ENCODE assay signal across 8 mouse cellular contexts in the genomic region with DNA sequence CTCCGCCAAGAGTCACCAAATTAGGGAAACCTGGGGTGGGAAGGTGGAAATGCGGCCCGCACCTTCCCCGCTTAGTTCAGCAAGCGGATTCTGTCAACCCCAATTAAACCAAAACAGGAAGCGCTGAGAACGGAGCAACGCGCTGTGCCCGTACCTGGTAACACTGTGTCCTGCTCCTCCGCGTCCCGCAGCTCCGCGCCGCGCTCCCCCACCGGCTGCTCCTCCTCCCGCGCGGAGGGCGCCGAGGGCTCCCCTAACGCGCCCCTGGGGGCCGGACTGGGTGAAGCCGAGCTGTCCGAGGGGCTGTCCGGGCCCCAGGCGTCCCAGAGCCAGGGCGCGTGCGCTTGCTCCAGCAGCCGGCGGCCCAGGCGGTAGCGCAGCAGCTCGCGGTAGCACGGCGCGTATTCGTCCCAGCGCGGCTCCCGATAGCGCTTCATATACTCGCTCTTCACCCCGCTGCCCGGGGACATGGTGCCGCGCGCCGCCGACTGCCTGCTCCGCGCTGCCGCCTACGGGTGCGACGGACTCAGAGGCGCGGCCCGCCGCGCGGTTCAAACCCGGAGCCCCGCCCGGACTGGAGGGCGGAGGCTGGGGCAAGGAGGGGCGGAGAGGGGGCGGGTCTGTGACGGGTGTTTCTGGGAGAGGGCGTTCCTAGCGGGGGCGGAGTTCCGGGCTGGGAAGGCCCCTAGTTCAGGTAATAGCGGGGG. TPM values are rescaled to one million over a fixed set of nuclear protein-coding genes. Genes with fewer than 3 reads are reported as not detected.
DNase-seq lines count a peak whose midpoint lies in the region; ATAC-seq and TF ChIP-seq lines count a peak whose summit lies in the region.

No protein-coding gene starts in this region.

- intact Hi-C loops in heart, postnatal 36 days (cut with DNase I): no loop called here

- peak; percentile 90 for ATAC-seq in G1E (ENCODE audit: extremely low read depth, insufficient number of reproducible peaks, low FRiP score, poor library complexity, severe bottlenecking)
- peak; percentile 96 for ATAC-seq in forebrain, embryonic 16.5 days
- ATAC-seq in lung, embryonic 14.5 days (ENCODE audit: insufficient read depth): peak; percentile 97

- H3K9me3 ChIP-seq in G1E (replicated peaks): no peaks in the 10 kb centered on the region
- H3K9me3 ChIP-seq in forebrain, embryonic 16.5 days (ENCODE audit: control insufficient read depth, low read length): no peaks in the 10 kb centered on the region
- no peaks in the 10 kb centered on the region for H3K9me3 ChIP-seq in lung, embryonic 14.5 days (ENCODE audit: low read depth, low read length)

- under 1% methylated on average over 71 of the region's 79 CpGs for WGBS in forebrain, embryonic 16.5 days
- under 1% methylated on average over 79 of the region's 79 CpGs for WGBS in lung, embryonic 14.5 days
- WGBS in olfactory bulb, adult 2 months: under 1% methylated on average over 79 of the region's 79 CpGs
- WGBS in thymus, adult 2 months: under 1% methylated on average over 79 of the region's 79 CpGs

- H3K4me2 ChIP-seq in forebrain, embryonic 16.5 days (ENCODE audit: low read length): peak overlapping the region; percentile 82
- H3K4me2 ChIP-seq in lung, embryonic 14.5 days: peak overlapping the region; percentile 96

- peak; percentile 94 for DNase-seq in G1E (ENCODE audit: low spot score)
- peak; percentile 96 to 97 for DNase-seq in cerebellum, adult 18-20 months
- DNase-seq in heart, postnatal 36 days: peak; percentile 91
- DNase-seq in layer of hippocampus, adult 2 months (ENCODE audit: low spot score in 2 of 2): peak; percentile 90 to 94
- DNase-seq in lung, embryonic 14.5 days: peak; percentile 94
- peak; percentile 93 for DNase-seq in thymus, adult 2 months

- peaks cover 25% of the 10 kb centered on the region for H3K27me3 ChIP-seq in G1E (ENCODE audit: insufficient read depth, low read length)
- no peaks in the 10 kb centered on the region for H3K27me3 ChIP-seq in forebrain, embryonic 16.5 days (replicated peaks; ENCODE audit: control insufficient read depth, insufficient read depth, low read length)
- peaks cover 13% of the 10 kb centered on the region; the same call in 1 of the 2 replicates for H3K27me3 ChIP-seq in lung, embryonic 14.5 days (ENCODE audit: insufficient read depth, low read length)
- H3K27me3 ChIP-seq in thymus, adult 2 months (ENCODE audit: control insufficient read depth, insufficient read depth, low read length): no peaks in the 10 kb centered on the region

- H3K4me1 ChIP-seq in G1E (ENCODE audit: insufficient read depth, low read depth, low read length): peaks cover 31% of the 10 kb centered on the region
- peaks cover 20% of the 10 kb centered on the region for H3K4me1 ChIP-seq in forebrain, embryonic 16.5 days (replicated peaks; ENCODE audit: control insufficient read depth, insufficient read depth, low read length)
- H3K4me1 ChIP-seq in lung, embryonic 14.5 days (ENCODE audit: insufficient read depth): no peaks in the 10 kb centered on the region
- H3K4me1 ChIP-seq in olfactory bulb, adult 2 months (ENCODE audit: control insufficient read depth, insufficient read depth, low read length): peaks cover 15% of the 10 kb centered on the region
- H3K4me1 ChIP-seq in thymus, adult 2 months (replicated peaks; ENCODE audit: control insufficient read depth, insufficient read depth, low read length): peaks cover 8% of the 10 kb centered on the region

- TF ChIP-seq POLR2A in olfactory bulb, adult 2 months (IDR thresholded peaks at IDR 0.05; ENCODE audit: insufficient read depth, low read depth, low read length): 0 out of 2 replicates have a peak, but pooled peaks have one; percentile 45
- TF ChIP-seq POLR2A in thymus, adult 2 months (IDR thresholded peaks at IDR 0.05; ENCODE audit: control insufficient read depth, extremely low read depth, insufficient read depth, low read length, poor library complexity): 0 out of 2 replicates have a peak, but pooled peaks have one; percentile 52

- no peak for TF ChIP-seq CTCF in G1E (IDR thresholded peaks at IDR 0.05; ENCODE audit: low read depth, low read length)
- peak; percentile 55 for TF ChIP-seq CTCF in layer of hippocampus, adult 2 months (conservative IDR thresholded peaks at IDR 0.05)
- peak; percentile 1; the same call in 1 of the 2 replicates for TF ChIP-seq CTCF in lung, embryonic 14.5 days (IDR thresholded peaks at IDR 0.05; ENCODE audit: low read depth)
- no peak for TF ChIP-seq CTCF in olfactory bulb, adult 2 months (IDR thresholded peaks at IDR 0.05; ENCODE audit: insufficient read depth, low read depth, low read length)
- TF ChIP-seq CTCF in thymus, adult 2 months (IDR thresholded peaks at IDR 0.05; ENCODE audit: borderline replicate concordance, control insufficient read depth, extremely low read depth, insufficient read depth, low read length, poor library complexity): peak; percentile 65; the same call in 1 of the 2 replicates

- peak overlapping the region; percentile 93 for H3K4me3 ChIP-seq in G1E (ENCODE audit: low read depth, low read length)
- H3K4me3 ChIP-seq in forebrain, embryonic 16.5 days (replicated peaks; ENCODE audit: low read length): peak overlapping the region; percentile 87
- peak overlapping the region; percentile 97 for H3K4me3 ChIP-seq in layer of hippocampus, adult 2 months
- peak overlapping the region; percentile 75 for H3K4me3 ChIP-seq in lung, embryonic 14.5 days (ENCODE audit: low read depth, low read length)
- peak overlapping the region; percentile 81 for H3K4me3 ChIP-seq in olfactory bulb, adult 2 months (ENCODE audit: insufficient read depth, low read depth, low read length)
- H3K4me3 ChIP-seq in thymus, adult 2 months (ENCODE audit: control insufficient read depth, insufficient read depth, low read length): peak overlapping the region; percentile 86

- H3K36me3 ChIP-seq in G1E (replicated peaks): peaks cover 11% of the 10 kb centered on the region
- H3K36me3 ChIP-seq in forebrain, embryonic 16.5 days (ENCODE audit: control insufficient read depth, insufficient read depth): no peaks in the 10 kb centered on the region
- no peaks in the 10 kb centered on the region for H3K36me3 ChIP-seq in lung, embryonic 14.5 days (ENCODE audit: insufficient read depth)
- no peaks in the 10 kb centered on the region for H3K36me3 ChIP-seq in thymus, adult 2 months (ENCODE audit: control insufficient read depth, insufficient read depth, low read length)

- H3K27ac ChIP-seq in forebrain, embryonic 16.5 days (ENCODE audit: low read length): peak overlapping the region; percentile 80
- H3K27ac ChIP-seq in layer of hippocampus, adult 2 months: peak overlapping the region; percentile 99
- peak overlapping the region; percentile 62; the same call in 1 of the 2 replicates for H3K27ac ChIP-seq in lung, embryonic 14.5 days (ENCODE audit: low read depth)
- peak overlapping the region; percentile 99 for H3K27ac ChIP-seq in olfactory bulb, adult 2 months (ENCODE audit: insufficient read depth, low read depth, low read length)
- H3K27ac ChIP-seq in thymus, adult 2 months (ENCODE audit: control insufficient read depth, insufficient read depth, low read length): no peak overlapping the region

- peak overlapping the region; percentile 84 for H3K9ac ChIP-seq in forebrain, embryonic 16.5 days (replicated peaks; ENCODE audit: low read depth, low read length)
- H3K9ac ChIP-seq in lung, embryonic 14.5 days: peak overlapping the region; percentile 71

RNA-seq across cellular contexts. Expression of a gene that starts 0.9 kb away (rescaled TPM):
- 13.3 and 16.3 TPM in 2 replicates for total RNA-seq in G1E (2014; fragmentation: Nextera tagmentation)
- total RNA-seq in G1E (2017): 11.7 and 12.5 TPM in 2 replicates
- polyA plus RNA-seq in G1E (2012): 9.4 and 10.3 TPM in 2 replicates
- 6.6 and 7.0 TPM in 2 replicates for polyA plus RNA-seq in forebrain, embryonic 16.5 days (2015; fragmentation: Nextera tagmentation; extraction: Ambion mirVana)
- 1 to 10 TPM; 1.3 to 1.6 TPM for total RNA-seq in heart, postnatal 36 days (2021)
- 10 to 100 TPM; 62.3 to 62.7 TPM for total RNA-seq in layer of hippocampus, adult 2 months (2021)
- 5.6 and 7.1 TPM in 2 replicates for polyA plus RNA-seq in lung, embryonic 14.5 days (2014; fragmentation: Nextera tagmentation; extraction: Ambion mirVana)
- not detected in 2 replicates for polyA plus RNA-seq in olfactory bulb, adult 2 months (2012; ENCODE audit: insufficient read depth, insufficient read length, low replicate concordance, missing spikeins)
- 7.3 and 9.6 TPM in 2 replicates for polyA plus RNA-seq in thymus, adult 2 months (2012; rRNA removed)

RNA-seq across cellular contexts. Expression of a gene that starts 35.5 kb away (rescaled TPM):
- not detected in 2 replicates for total RNA-seq in G1E (2014; fragmentation: Nextera tagmentation)
- not detected in 2 replicates for total RNA-seq in G1E (2017)
- 0.07 TPM in 1 of 2 replicates, not detected in the other for polyA plus RNA-seq in G1E (2012)
- polyA plus RNA-seq in forebrain, embryonic 16.5 days (2015; fragmentation: Nextera tagmentation; extraction: Ambion mirVana): 6.3 and 6.6 TPM in 2 replicates
- total RNA-seq in heart, postnatal 36 days (2021): 100 to 1,000 TPM; 656 to 855 TPM
- total RNA-seq in layer of hippocampus, adult 2 months (2021): 1 to 10 TPM; 6.0 to 6.5 TPM
- polyA plus RNA-seq in lung, embryonic 14.5 days (2014; fragmentation: Nextera tagmentation; extraction: Ambion mirVana): 0.99 and 2.5 TPM in 2 replicates
- polyA plus RNA-seq in olfactory bulb, adult 2 months (2012; ENCODE audit: insufficient read depth, insufficient read length, low replicate concordance, missing spikeins): not detected in 2 replicates
- 0.97 and 13.3 TPM in 2 replicates for polyA plus RNA-seq in thymus, adult 2 months (2012; rRNA removed)

RNA-seq across cellular contexts. Expression of a gene that starts 53.3 kb away (rescaled TPM):
- total RNA-seq in G1E (2014; fragmentation: Nextera tagmentation): not detected in 2 replicates
- 4.0 and 5.3 TPM in 2 replicates for total RNA-seq in G1E (2017)
- 1.2 and 1.7 TPM in 2 replicates for polyA plus RNA-seq in G1E (2012)
- 82.6 and 83.8 TPM in 2 replicates for polyA plus RNA-seq in forebrain, embryonic 16.5 days (2015; fragmentation: Nextera tagmentation; extraction: Ambion mirVana)
- 1 to 10 TPM; 7.3 to 7.9 TPM for total RNA-seq in heart, postnatal 36 days (2021)
- total RNA-seq in layer of hippocampus, adult 2 months (2021): 10 to 100 TPM; 41.8 to 48.0 TPM
- 30.1 and 32.1 TPM in 2 replicates for polyA plus RNA-seq in lung, embryonic 14.5 days (2014; fragmentation: Nextera tagmentation; extraction: Ambion mirVana)
- not detected in 2 replicates for polyA plus RNA-seq in olfactory bulb, adult 2 months (2012; ENCODE audit: insufficient read depth, insufficient read length, low replicate concordance, missing spikeins)
- polyA plus RNA-seq in thymus, adult 2 months (2012; rRNA removed): 4.4 and 5.1 TPM in 2 replicates

Comparison
In these comparisons a context has a peak if more than half of its experiments do, and no peak if none do; other contexts are left out.
1. CTCF ChIP-seq: peak in layer of hippocampus, adult 2 months (single experiment), lung, embryonic 14.5 days (single experiment) and thymus, adult 2 months (single experiment); none in G1E (single experiment) and olfactory bulb, adult 2 months (single experiment).
2. Peak in every context shown above with its lines, with median percentiles within 50 percentile points of each other: ATAC-seq, DNase-seq and H3K4me3 ChIP-seq.